Mouse (Mus musculus): ENCODE data around the gene Jmy.

The Jmy gene

DNA sequence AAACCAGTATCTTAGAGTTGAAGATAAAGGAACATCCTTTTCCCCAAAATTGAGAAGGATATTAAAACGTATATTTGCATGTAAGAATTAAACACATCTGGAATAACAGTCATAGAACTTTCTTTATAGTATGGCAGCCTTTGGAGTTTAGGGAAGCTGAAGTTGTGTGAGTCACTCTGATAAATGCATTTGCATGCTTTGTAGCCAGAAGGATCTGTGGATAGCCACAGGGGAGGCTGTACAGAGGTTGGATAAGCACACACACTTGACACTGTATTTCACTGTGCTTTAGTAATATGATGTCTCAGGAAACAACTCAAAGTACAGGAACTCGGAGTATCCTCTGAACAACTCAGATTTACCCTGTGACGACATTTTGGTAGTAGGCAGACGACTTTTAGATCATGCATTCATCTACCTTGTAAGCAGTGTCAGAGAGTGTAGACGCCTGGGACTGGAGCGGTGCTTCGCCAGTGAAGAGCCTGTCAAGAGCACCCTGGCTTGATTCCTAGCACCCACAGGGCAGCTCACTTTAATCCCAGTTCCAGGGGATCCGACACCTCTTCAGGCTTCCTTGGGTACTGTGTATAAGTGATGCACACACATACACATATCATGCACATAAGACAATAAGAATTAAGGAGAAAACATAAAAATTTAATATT lies 119.1 kb downstream of the Jmy start:
- no peak for DNase-seq (ENCODE audit: low read depth, low spot score)

Data from CD4-positive helper T cell, adult 2 months (primary cell).